Mouse (Mus musculus): Measurements from ENCODE around the gene Sun3.
A peak's percentile ranks its signal among the peaks of the same experiment; 100 is the strongest.

Gene Sun3

GRCm38 (mm10) chr11:8983237-8983861 is 65.4 kb downstream of the Sun3 start:
- peak; percentile 13 to 50 for DNase-seq (ENCODE audit: low spot score in 2 of 2)

GRCm38 (mm10) chr11:8978154-8978553 is 70.6 kb downstream of the Sun3 start:
- no peak for DNase-seq (ENCODE audit: low spot score in 2 of 2)

GRCm38 (mm10) chr11:8973166-8973565 is 75.6 kb downstream of the Sun3 start, which contains the start of gene Pkd1l1:
Gene Pkd1l1 (minus strand): TSS chr11:8973266.
- no peak for DNase-seq (ENCODE audit: low spot score in 2 of 2)

GRCm38 (mm10) chr11:8972093-8972492 is 76.7 kb downstream of the Sun3 start:
- DNase-seq (ENCODE audit: low spot score in 2 of 2) = no peak

- DNase-seq (ENCODE audit: low spot score in 2 of 2) = no peak
These were observed 78.3 kb downstream of the Sun3 start for GRCm38 (mm10) chr11:8970509-8970908.

GRCm38 (mm10) chr11:8968094-8968493 is 80.7 kb downstream of the Sun3 start:
- no peak for DNase-seq (ENCODE audit: low spot score in 2 of 2)
